Mouse (Mus musculus): Measurements from ENCODE around the gene Sox5. TPM values are rescaled to one million over a fixed set of nuclear protein-coding genes. Genes with fewer than 3 reads are reported as not detected.

The Sox5 gene
- total and polyA plus RNA-seq, 3 experiments, result 1.7 to 3.4 (median 2.4) TPM

DNA sequence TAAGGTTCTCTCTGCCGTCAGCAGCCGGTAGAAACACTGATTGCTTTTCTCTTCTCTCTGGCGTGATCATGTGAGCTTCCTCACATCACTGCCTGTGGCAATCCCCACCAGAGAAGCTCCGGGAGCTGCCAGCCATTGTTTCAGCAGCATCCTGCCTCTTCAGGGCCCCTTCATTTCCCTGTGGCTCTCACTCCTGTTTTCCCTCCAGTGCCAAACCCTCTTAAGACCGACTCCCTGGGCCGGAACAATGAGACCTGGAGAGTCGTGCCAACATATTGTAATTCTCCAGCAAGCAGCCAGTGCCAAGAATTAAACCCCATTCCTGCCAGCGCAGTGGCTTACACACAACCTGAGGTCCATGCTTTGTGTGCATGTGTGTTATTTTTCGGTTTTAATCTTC, 736.3 kb downstream of the Sox5 start:
- intact Hi-C loops (cut with DNase I), result no loop called here
- no peak overlapping the region for H3K27ac ChIP-seq
- no peaks in the 10 kb centered on the region for H3K36me3 ChIP-seq (ENCODE audit: control insufficient read depth, insufficient read depth, low read length)
- H3K9ac ChIP-seq (ENCODE audit: low read depth, low read length), result no peak overlapping the region
- H3K4me3 ChIP-seq, result no peak overlapping the region
- TF ChIP-seq CTCF (IDR thresholded peaks at IDR 0.05) (no peak), POLR2A (IDR thresholded peaks at IDR 0.05; ENCODE audit: insufficient read depth, low read depth, low read length) (no peak), EP300 (IDR thresholded peaks at IDR 0.05; ENCODE audit: insufficient read depth, low read depth, low read length) (no peak)
- DNase-seq, result no peak
- 23% methylated on average over 9 of the region's 9 CpGs for WGBS
- H3K27me3 ChIP-seq (ENCODE audit: control insufficient read depth, insufficient read depth, low read length), result no peaks in the 10 kb centered on the region
- no peaks in the 10 kb centered on the region for H3K79me2 ChIP-seq (replicated peaks; ENCODE audit: control insufficient read depth, insufficient read depth, low read length)
- H3K4me1 ChIP-seq (ENCODE audit: control insufficient read depth, insufficient read depth, low read length), result no peaks in the 10 kb centered on the region; the same call in none of the 2 replicates

GRCm38 (mm10) chr6:144044381-144044780, 737.4 kb downstream of the Sox5 start:
- Histone ChIP-seq H3K4me3 (no peak overlapping the region), H3K79me2 (replicated peaks; ENCODE audit: control insufficient read depth, insufficient read depth, low read length) (no peaks in the 10 kb centered on the region), H3K27me3 (ENCODE audit: control insufficient read depth, insufficient read depth, low read length) (no peaks in the 10 kb centered on the region), H3K4me1 (ENCODE audit: control insufficient read depth, insufficient read depth, low read length) (no peaks in the 10 kb centered on the region; the same call in none of the 2 replicates), H3K36me3 (ENCODE audit: control insufficient read depth, insufficient read depth, low read length) (no peaks in the 10 kb centered on the region), H3K9ac (ENCODE audit: low read depth, low read length) (no peak overlapping the region), H3K27ac (no peak overlapping the region)
- no peak for DNase-seq
- TF ChIP-seq CTCF (IDR thresholded peaks at IDR 0.05) (no peak), EP300 (IDR thresholded peaks at IDR 0.05; ENCODE audit: insufficient read depth, low read depth, low read length) (no peak), POLR2A (IDR thresholded peaks at IDR 0.05; ENCODE audit: insufficient read depth, low read depth, low read length) (no peak)
- intact Hi-C loops (cut with DNase I), result no loop called here
- WGBS, result 91% methylated on average over 3 of the region's 3 CpGs

GRCm38 (mm10) chr6:144042936-144043335, 738.8 kb downstream of the Sox5 start:
- Histone ChIP-seq H3K9ac (ENCODE audit: low read depth, low read length) (no peak overlapping the region), H3K27ac (no peak overlapping the region), H3K4me3 (no peak overlapping the region), H3K27me3 (ENCODE audit: control insufficient read depth, insufficient read depth, low read length) (no peaks in the 10 kb centered on the region), H3K4me1 (ENCODE audit: control insufficient read depth, insufficient read depth, low read length) (no peaks in the 10 kb centered on the region; the same call in none of the 2 replicates), H3K36me3 (ENCODE audit: control insufficient read depth, insufficient read depth, low read length) (no peaks in the 10 kb centered on the region), H3K79me2 (replicated peaks; ENCODE audit: control insufficient read depth, insufficient read depth, low read length) (no peaks in the 10 kb centered on the region)
- DNase-seq, result no peak
- 55% methylated on average over 5 of the region's 5 CpGs for WGBS
- TF ChIP-seq CTCF (IDR thresholded peaks at IDR 0.05), result no peak
- TF ChIP-seq EP300 (IDR thresholded peaks at IDR 0.05; ENCODE audit: insufficient read depth, low read depth, low read length), result no peak
- TF ChIP-seq POLR2A (IDR thresholded peaks at IDR 0.05; ENCODE audit: insufficient read depth, low read depth, low read length), result no peak
- intact Hi-C loops (cut with DNase I), result no loop called here

DNA sequence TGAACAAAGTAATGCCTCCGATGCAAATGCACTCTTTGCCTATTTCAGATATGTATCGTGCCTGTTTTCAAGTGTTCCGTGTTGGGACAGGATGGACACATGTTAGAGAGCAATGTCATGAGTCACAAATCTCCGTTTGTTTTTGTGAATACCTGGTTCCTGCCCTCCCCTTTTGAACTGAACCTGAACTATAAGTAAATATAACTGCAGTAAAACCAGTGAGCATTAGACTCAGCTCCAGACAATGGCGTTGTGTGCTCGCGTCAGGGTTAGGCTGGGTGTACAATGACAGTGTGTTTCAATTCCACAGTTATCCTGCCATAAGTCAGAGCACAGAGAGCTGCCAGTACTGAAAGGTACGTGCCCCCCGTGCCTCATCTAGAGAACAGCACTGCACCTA, 739.8 kb downstream of the Sox5 start:
- H3K9ac ChIP-seq (ENCODE audit: low read depth, low read length), result no peak overlapping the region

DNA sequence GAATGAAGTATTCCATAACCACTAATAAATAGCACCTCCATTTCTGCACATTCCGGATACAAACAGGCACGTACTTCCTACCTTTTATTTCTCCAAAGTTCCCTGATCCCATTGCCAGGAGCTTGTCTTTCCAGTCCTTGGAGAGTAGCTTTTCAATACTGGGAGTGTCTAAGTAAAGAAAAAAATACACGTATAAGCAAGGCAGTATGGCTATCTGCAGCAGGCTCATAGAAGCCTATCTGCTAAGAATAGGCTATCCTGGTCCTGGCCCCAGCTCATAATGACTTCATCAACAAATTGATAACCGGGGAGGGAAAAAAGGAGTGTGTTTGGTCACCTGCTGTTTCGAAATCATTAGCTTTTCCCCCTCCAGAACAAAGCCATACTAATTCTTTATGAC, 740.6 kb downstream of the Sox5 start:
- Histone ChIP-seq H3K27ac (no peak overlapping the region), H3K4me1 (ENCODE audit: control insufficient read depth, insufficient read depth, low read length) (no peaks in the 10 kb centered on the region; the same call in none of the 2 replicates), H3K4me3 (no peak overlapping the region), H3K9ac (ENCODE audit: low read depth, low read length) (no peak overlapping the region), H3K79me2 (replicated peaks; ENCODE audit: control insufficient read depth, insufficient read depth, low read length) (no peaks in the 10 kb centered on the region), H3K27me3 (ENCODE audit: control insufficient read depth, insufficient read depth, low read length) (no peaks in the 10 kb centered on the region), H3K36me3 (ENCODE audit: control insufficient read depth, insufficient read depth, low read length) (no peaks in the 10 kb centered on the region)
- intact Hi-C loops (cut with DNase I), result no loop called here
- WGBS, result 61% methylated on average over 5 of the region's 5 CpGs
- DNase-seq, result no peak
- TF ChIP-seq CTCF (IDR thresholded peaks at IDR 0.05) (no peak), POLR2A (IDR thresholded peaks at IDR 0.05; ENCODE audit: insufficient read depth, low read depth, low read length) (no peak)

More for the DNA sequence above, 739.8 kb downstream of the Sox5 start:
- Histone ChIP-seq H3K79me2 (replicated peaks; ENCODE audit: control insufficient read depth, insufficient read depth, low read length) (no peaks in the 10 kb centered on the region), H3K27ac (no peak overlapping the region), H3K36me3 (ENCODE audit: control insufficient read depth, insufficient read depth, low read length) (no peaks in the 10 kb centered on the region), H3K4me3 (no peak overlapping the region), H3K27me3 (ENCODE audit: control insufficient read depth, insufficient read depth, low read length) (no peaks in the 10 kb centered on the region), H3K4me1 (ENCODE audit: control insufficient read depth, insufficient read depth, low read length) (no peaks in the 10 kb centered on the region; the same call in none of the 2 replicates)
- no peak for TF ChIP-seq POLR2A (IDR thresholded peaks at IDR 0.05; ENCODE audit: insufficient read depth, low read depth, low read length)
- TF ChIP-seq CTCF (IDR thresholded peaks at IDR 0.05), result no peak
- TF ChIP-seq EP300 (IDR thresholded peaks at IDR 0.05; ENCODE audit: insufficient read depth, low read depth, low read length), result no peak
- 88% methylated on average over 9 of the region's 9 CpGs for WGBS
- intact Hi-C loops (cut with DNase I), result no loop called here
- no peak for DNase-seq

DNA sequence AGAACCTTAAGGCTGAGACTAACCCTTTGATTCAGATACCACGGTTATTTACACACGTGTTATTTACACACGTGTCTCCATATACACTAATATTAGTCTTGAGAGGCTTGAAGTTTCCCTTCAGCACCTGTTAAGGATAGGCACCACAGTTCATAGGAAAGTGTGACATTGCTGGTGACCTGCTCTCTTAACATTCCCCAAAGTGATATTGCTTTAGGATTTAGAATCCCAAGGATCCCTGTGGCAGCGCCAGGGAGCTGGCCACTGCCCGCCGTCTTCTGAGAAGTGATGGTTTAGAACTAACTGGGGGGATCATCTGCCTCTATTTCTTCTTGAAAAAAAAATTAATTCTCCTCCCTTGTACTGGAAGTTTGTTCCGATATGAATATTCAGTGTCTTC, 741.4 kb downstream of the Sox5 start:
- WGBS, result 92% methylated on average over 7 of the region's 7 CpGs
- TF ChIP-seq CTCF (IDR thresholded peaks at IDR 0.05) (no peak), EP300 (IDR thresholded peaks at IDR 0.05; ENCODE audit: insufficient read depth, low read depth, low read length) (no peak), POLR2A (IDR thresholded peaks at IDR 0.05; ENCODE audit: insufficient read depth, low read depth, low read length) (no peak)

More for the DNA sequence above, 741.4 kb downstream of the Sox5 start:
- Histone ChIP-seq H3K27ac (no peak overlapping the region), H3K36me3 (ENCODE audit: control insufficient read depth, insufficient read depth, low read length) (no peaks in the 10 kb centered on the region), H3K4me3 (no peak overlapping the region), H3K9ac (ENCODE audit: low read depth, low read length) (no peak overlapping the region), H3K79me2 (replicated peaks; ENCODE audit: control insufficient read depth, insufficient read depth, low read length) (no peaks in the 10 kb centered on the region), H3K4me1 (ENCODE audit: control insufficient read depth, insufficient read depth, low read length) (no peaks in the 10 kb centered on the region; the same call in 1 of the 2 replicates), H3K27me3 (ENCODE audit: control insufficient read depth, insufficient read depth, low read length) (no peaks in the 10 kb centered on the region)
- intact Hi-C loops (cut with DNase I), result no loop called here
- DNase-seq, result no peak

Measured in heart, adult 2 months (tissue).